ENCODE assay signal across 8 mouse cellular contexts in genomic region chr7:6191376-6191775, GRCm38 (mm10). TPM values are rescaled to one million over a fixed set of nuclear protein-coding genes. Genes with fewer than 3 reads are reported as not detected.
DNase-seq lines count a peak whose midpoint lies in the region; ATAC-seq lines count a peak whose summit lies in the region.

No protein-coding gene starts in this region.

- DNase-seq in gastrocnemius, adult 18-20 months (ENCODE audit: low spot score) = peak; percentile 72
- no peak for DNase-seq in gastrocnemius, postnatal 25 days
- DNase-seq in ZHBTc4 (ENCODE audit: low read depth, low spot score) = peak; percentile 87
- DNase-seq in heart, adult 9 months (ENCODE audit: low spot score in 2 of 2) = peak; percentile 9 to 60
- peak; percentile 80 to 83 for DNase-seq in layer of hippocampus, postnatal 10 days (ENCODE audit: low spot score in 2 of 2)
- DNase-seq in spleen, postnatal 4 days (ENCODE audit: low spot score in 2 of 2) = peak; percentile 61 to 89

- peak; percentile 75 for ATAC-seq in common myeloid progenitor, adult 5-6 weeks (replicated peaks; ENCODE audit: low read depth, poor library complexity, severe bottlenecking)
- peak; percentile 59 for ATAC-seq in megakaryocyte-erythroid progenitor cell, adult 5-6 weeks (replicated peaks; ENCODE audit: low FRiP score, low TSS enrichment, poor library complexity, severe bottlenecking)

RNA-seq across cellular contexts. Expression of gene Galp, which starts 5.5 kb away (rescaled TPM):
- not detected for total RNA-seq in gastrocnemius, adult 18-20 months (2021)
- not detected for total RNA-seq in gastrocnemius, postnatal 25 days (2021)
- not detected in 2 replicates for total RNA-seq in common myeloid progenitor, adult 5-6 weeks (2017)
- not detected for total RNA-seq in layer of hippocampus, postnatal 10 days (2021)
- not detected in 2 replicates for total RNA-seq in megakaryocyte-erythroid progenitor cell, adult 5-6 weeks (2014; fragmentation: Nextera tagmentation)
- total RNA-seq in megakaryocyte-erythroid progenitor cell, adult 5-6 weeks (2017) = not detected in 2 replicates

RNA-seq across cellular contexts. Expression of gene Zfp444, which starts 19.4 kb away (rescaled TPM):
- 10 to 100 TPM in 1 of 2 experiments, 1 to 10 TPM in 1; 6.3 to 10.0 TPM for total RNA-seq in gastrocnemius, adult 18-20 months (2021)
- 1 to 10 TPM; 4.0 to 7.6 TPM for total RNA-seq in gastrocnemius, postnatal 25 days (2021)
- 15.2 and 31.9 TPM in 2 replicates for total RNA-seq in common myeloid progenitor, adult 5-6 weeks (2017)
- total RNA-seq in layer of hippocampus, postnatal 10 days (2021) = 10 to 100 TPM; 55.9 to 65.8 TPM
- 4.1 and 11.9 TPM in 2 replicates for total RNA-seq in megakaryocyte-erythroid progenitor cell, adult 5-6 weeks (2014; fragmentation: Nextera tagmentation)
- total RNA-seq in megakaryocyte-erythroid progenitor cell, adult 5-6 weeks (2017) = 21.9 and 22.6 TPM in 2 replicates

RNA-seq across cellular contexts. Expression of gene Zscan5b, which starts 30.7 kb away (rescaled TPM):
- not detected for total RNA-seq in gastrocnemius, adult 18-20 months (2021)
- not detected for total RNA-seq in gastrocnemius, postnatal 25 days (2021)
- total RNA-seq in common myeloid progenitor, adult 5-6 weeks (2017) = not detected in 2 replicates
- total RNA-seq in layer of hippocampus, postnatal 10 days (2021) = not detected
- total RNA-seq in megakaryocyte-erythroid progenitor cell, adult 5-6 weeks (2014; fragmentation: Nextera tagmentation) = not detected in 2 replicates
- total RNA-seq in megakaryocyte-erythroid progenitor cell, adult 5-6 weeks (2017) = not detected in 2 replicates

RNA-seq across cellular contexts. Expression of gene Zfp787, which starts 35.6 kb away (rescaled TPM):
- 10 to 100 TPM; 27.2 to 27.6 TPM for total RNA-seq in gastrocnemius, adult 18-20 months (2021)
- 10 to 100 TPM; 27.3 to 30.7 TPM for total RNA-seq in gastrocnemius, postnatal 25 days (2021)
- total RNA-seq in common myeloid progenitor, adult 5-6 weeks (2017) = 20.0 and 25.5 TPM in 2 replicates
- 10 to 100 TPM; 27.1 to 32.7 TPM for total RNA-seq in layer of hippocampus, postnatal 10 days (2021)
- 21.9 and 43.6 TPM in 2 replicates for total RNA-seq in megakaryocyte-erythroid progenitor cell, adult 5-6 weeks (2014; fragmentation: Nextera tagmentation)
- 16.7 and 17.3 TPM in 2 replicates for total RNA-seq in megakaryocyte-erythroid progenitor cell, adult 5-6 weeks (2017)
